ENCODE assay signal across 8 mouse cellular contexts in the genomic region with DNA sequence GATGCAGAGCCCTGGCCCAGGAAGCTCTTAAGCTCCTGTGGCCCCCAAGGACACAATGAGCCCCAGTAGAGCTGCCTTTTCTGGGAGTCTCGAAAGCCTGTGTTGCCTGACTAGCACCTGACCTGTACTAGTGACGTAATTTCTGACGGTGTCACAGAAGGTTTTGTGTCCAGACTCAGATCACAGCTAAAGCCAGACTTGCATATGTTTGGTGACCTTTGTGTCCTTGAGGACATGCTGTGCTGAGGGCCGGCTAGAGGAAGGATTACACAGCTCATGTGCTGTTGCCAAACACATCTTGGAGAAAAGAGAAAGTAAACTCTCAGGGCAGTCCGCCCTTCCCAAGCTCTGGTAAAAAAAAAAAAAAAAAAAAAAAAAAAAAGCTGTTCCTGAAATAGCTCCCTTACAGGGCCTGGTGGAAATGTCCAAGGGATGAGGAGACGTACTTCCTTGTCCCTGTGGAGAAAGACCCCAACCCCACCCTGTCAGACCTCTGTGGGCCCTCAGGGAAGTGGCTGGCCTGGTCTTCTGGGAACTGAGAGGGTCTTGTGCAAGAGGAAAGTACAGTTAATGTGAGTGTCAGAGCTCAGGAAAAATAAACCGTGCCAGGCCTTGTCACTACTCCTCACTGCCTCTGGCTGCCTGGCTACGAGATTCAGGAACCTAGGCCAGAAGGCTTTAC. TPM values are rescaled to one million over a fixed set of nuclear protein-coding genes. Genes with fewer than 3 reads are reported as not detected.
DNase-seq lines count a peak whose midpoint lies in the region; ATAC-seq and TF ChIP-seq lines count a peak whose summit lies in the region.

No protein-coding gene starts in this region.

- no peak for TF ChIP-seq POLR2A in liver, adult 2 months (IDR thresholded peaks at IDR 0.05; ENCODE audit: extremely low read depth, insufficient read depth, low read length)
- no peak for TF ChIP-seq POLR2A in bone marrow, adult 2 months (IDR thresholded peaks at IDR 0.05; ENCODE audit: borderline replicate concordance, control insufficient read depth, low read depth, low read length)

- H3K4me1 ChIP-seq in liver, adult 2 months (ENCODE audit: control insufficient read depth, insufficient read depth, low read length), result 0 out of 2 replicates have a peak, but pooled peaks cover 3% of the 10 kb centered on the region
- H3K4me1 ChIP-seq in liver, embryonic 11.5 days (replicated peaks; ENCODE audit: control insufficient read depth, insufficient read depth, low read length), result no peaks in the 10 kb centered on the region
- no peaks in the 10 kb centered on the region; the same call in none of the 2 replicates for H3K4me1 ChIP-seq in bone marrow, adult 2 months (ENCODE audit: control insufficient read depth, insufficient read depth, low read length)
- no peaks in the 10 kb centered on the region for H3K4me1 ChIP-seq in hindbrain, embryonic 11.5 days (replicated peaks; ENCODE audit: control insufficient read depth, insufficient read depth, low read length)

- no peaks in the 10 kb centered on the region for H3K79me2 ChIP-seq in liver, adult 2 months (ENCODE audit: control insufficient read depth, insufficient read depth, low read length)

- no peaks in the 10 kb centered on the region for H3K9me3 ChIP-seq in liver, embryonic 11.5 days (ENCODE audit: control insufficient read depth, low read length)
- H3K9me3 ChIP-seq in hindbrain, embryonic 11.5 days (ENCODE audit: control insufficient read depth, low read length), result no peaks in the 10 kb centered on the region

- no peak overlapping the region for H3K4me3 ChIP-seq in liver, adult 2 months (ENCODE audit: insufficient read depth, low read depth, low read length)
- H3K4me3 ChIP-seq in liver, embryonic 11.5 days (ENCODE audit: low read depth, low read length), result no peak overlapping the region
- peak overlapping the region; percentile 37 for H3K4me3 ChIP-seq in bone marrow, adult 2 months (replicated peaks; ENCODE audit: control insufficient read depth, low read depth, low read length)
- no peak overlapping the region for H3K4me3 ChIP-seq in hindbrain, embryonic 11.5 days (ENCODE audit: low read depth, low read length)

- H3K4me2 ChIP-seq in liver, embryonic 11.5 days, result no peak overlapping the region
- H3K4me2 ChIP-seq in hindbrain, embryonic 11.5 days (replicated peaks; ENCODE audit: low read depth, low read length), result no peak overlapping the region

- H3K27ac ChIP-seq in liver, adult 2 months (replicated peaks; ENCODE audit: insufficient read depth, low read depth, low read length), result peak overlapping the region; percentile 78
- no peak overlapping the region for H3K27ac ChIP-seq in liver, embryonic 11.5 days (ENCODE audit: low read depth, low read length)
- H3K27ac ChIP-seq in bone marrow, adult 2 months (ENCODE audit: control insufficient read depth, insufficient read depth, low read depth, low read length, poor library complexity), result peak overlapping the region; percentile 45; the same call in 1 of the 2 replicates
- H3K27ac ChIP-seq in hindbrain, embryonic 11.5 days (ENCODE audit: low read depth, low read length), result no peak overlapping the region

- no peaks in the 10 kb centered on the region for H3K36me3 ChIP-seq in liver, adult 2 months (ENCODE audit: control insufficient read depth, insufficient read depth, low read length)
- no peaks in the 10 kb centered on the region for H3K36me3 ChIP-seq in liver, embryonic 11.5 days (ENCODE audit: control insufficient read depth, insufficient read depth, low read length)
- no peaks in the 10 kb centered on the region for H3K36me3 ChIP-seq in hindbrain, embryonic 11.5 days (ENCODE audit: control insufficient read depth, insufficient read depth, low read length)

- TF ChIP-seq CTCF in liver, adult 2 months (IDR thresholded peaks at IDR 0.05; ENCODE audit: low read depth, low read length), result no peak
- no peak for TF ChIP-seq CTCF in bone marrow, adult 2 months (IDR thresholded peaks at IDR 0.05; ENCODE audit: control insufficient read depth, insufficient read depth, low read length)

- ATAC-seq in liver, embryonic 11.5 days (replicated peaks; ENCODE audit: low FRiP score), result no peak
- ATAC-seq in hindbrain, embryonic 11.5 days (ENCODE audit: low FRiP score), result no peak

- 51% methylated on average over 8 of the region's 8 CpGs for WGBS in liver, adult 2 months
- 60% methylated on average over 8 of the region's 8 CpGs for WGBS in liver, embryonic 11.5 days
- WGBS in bone marrow, adult 2 months, result 28% methylated on average over 8 of the region's 8 CpGs
- WGBS in hindbrain, embryonic 11.5 days, result 66% methylated on average over 8 of the region's 8 CpGs

- peak; percentile 29 for DNase-seq in liver, adult 2 months (ENCODE audit: extremely low read depth, low read depth, low spot score)
- DNase-seq in liver, embryonic 11.5 days (ENCODE audit: low spot score), result no peak
- peak; percentile 62 for DNase-seq in heart, postnatal 25 days (ENCODE audit: low spot score)
- DNase-seq in lung, postnatal 36 days, result peak; percentile 84
- DNase-seq in hindbrain, embryonic 11.5 days (ENCODE audit: low spot score), result no peak
- DNase-seq in layer of hippocampus, adult 11-12 months (ENCODE audit: low spot score), result no peak
- DNase-seq in thymus, postnatal 25 days, result no peak

- no peaks in the 10 kb centered on the region for H3K27me3 ChIP-seq in liver, adult 2 months (ENCODE audit: control insufficient read depth, insufficient read depth, low read length)
- H3K27me3 ChIP-seq in liver, embryonic 11.5 days (replicated peaks; ENCODE audit: control insufficient read depth, insufficient read depth, low read length), result no peaks in the 10 kb centered on the region
- H3K27me3 ChIP-seq in hindbrain, embryonic 11.5 days (ENCODE audit: control insufficient read depth, insufficient read depth, low read length), result no peaks in the 10 kb centered on the region

- 0 out of 2 replicates have a peak overlapping the region, but pooled peaks have one; percentile 3 for H3K9ac ChIP-seq in liver, adult 2 months (ENCODE audit: low read depth, low read length)
- H3K9ac ChIP-seq in liver, embryonic 11.5 days (ENCODE audit: low read depth, low read length), result no peak overlapping the region
- no peak overlapping the region for H3K9ac ChIP-seq in hindbrain, embryonic 11.5 days (ENCODE audit: low read depth, low read length)

- intact Hi-C loops in heart, postnatal 25 days (cut with DNase I), result loop anchor here (1.0 to 5.0 kb wide), 4 partner anchors 15 to 1600 kb away; a partner anchor contains a TSS

RNA-seq across cellular contexts. Expression of a gene that starts 45.8 kb away (rescaled TPM):
- 4.2 and 4.4 TPM in 2 replicates for total RNA-seq in liver, adult 2 months (2014; rRNA removed)
- polyA plus RNA-seq in liver, adult 2 months (2012; rRNA removed), result 7.3 and 7.8 TPM in 2 replicates
- polyA plus RNA-seq in liver, embryonic 11.5 days (2014; fragmentation: Nextera tagmentation; extraction: Ambion mirVana), result 42.9 and 44.6 TPM in 2 replicates
- 8.4 and 10.2 TPM in 2 replicates for polyA plus RNA-seq in bone marrow, adult 2 months (2011; ENCODE audit: insufficient read depth, insufficient read length, low replicate concordance, missing spikeins)
- 10 to 100 TPM; 23.5 to 24.7 TPM for total RNA-seq in heart, postnatal 25 days (2021)
- polyA plus RNA-seq in hindbrain, embryonic 11.5 days (2014; fragmentation: Nextera tagmentation; extraction: Ambion mirVana), result 40.1 and 44.9 TPM in 2 replicates

Comparison
In these comparisons a context has a peak if more than half of its experiments do, and no peak if none do; other contexts are left out.
1. DNase-seq: peak in liver, adult 2 months (single experiment), heart, postnatal 25 days (single experiment) and lung, postnatal 36 days (single experiment); none in liver, embryonic 11.5 days (single experiment), hindbrain, embryonic 11.5 days (single experiment), layer of hippocampus, adult 11-12 months (single experiment) and thymus, postnatal 25 days (single experiment).
2. H3K27ac ChIP-seq: peak in liver, adult 2 months (single experiment) and bone marrow, adult 2 months (single experiment); none in liver, embryonic 11.5 days (single experiment) and hindbrain, embryonic 11.5 days (single experiment).